9 mouse cellular contexts compared by ENCODE assay signal in genomic region chr5:134617071-134617470, GRCm38 (mm10). TPM values are rescaled to one million over a fixed set of nuclear protein-coding genes. Genes with fewer than 3 reads are reported as not detected.
DNase-seq lines count a peak whose midpoint lies in the region; ATAC-seq and TF ChIP-seq lines count a peak whose summit lies in the region.
"Had no signal": no experiment of that assay in that cellular context is flagged by ENCODE, and none has a peak within 500 bp of the region (broad histone marks: within the 10 kb centered on the region; RNA-seq: fewer than 3 reads in every experiment).

No protein-coding gene starts in this region.

- H3K4me1 ChIP-seq in hindbrain, embryonic 11.5 days (replicated peaks; ENCODE audit: control insufficient read depth, insufficient read depth, low read length) = no peaks in the 10 kb centered on the region
- H3K4me1 ChIP-seq in hindbrain, embryonic 16.5 days (ENCODE audit: control insufficient read depth, insufficient read depth, low read depth, low read length) = no peaks in the 10 kb centered on the region
- peaks cover 4% of the 10 kb centered on the region for H3K4me1 ChIP-seq in cortical plate, adult 2 months (ENCODE audit: control insufficient read depth, insufficient read depth, low read length)
- no peaks in the 10 kb centered on the region for H3K4me1 ChIP-seq in stomach, postnatal 0 days (replicated peaks; ENCODE audit: control insufficient read depth, insufficient read depth)
- H3K4me1 ChIP-seq: limb, embryonic 12.5 days had no signal

- intact Hi-C loops in heart, postnatal 14 days (cut with DNase I) = loop anchor here (2.0 to 5.0 kb wide), 2 partner anchors 85 to 122 kb away; no protein-coding TSS in a partner anchor
- intact Hi-C loops in left cerebral cortex, postnatal 25 days (cut with DNase I) = no loop called here

- no peaks in the 10 kb centered on the region for H3K27me3 ChIP-seq in hindbrain, embryonic 11.5 days (ENCODE audit: control insufficient read depth, insufficient read depth, low read length)
- no peaks in the 10 kb centered on the region for H3K27me3 ChIP-seq in hindbrain, embryonic 16.5 days (replicated peaks; ENCODE audit: control insufficient read depth, insufficient read depth, low read length)
- H3K27me3 ChIP-seq in stomach, postnatal 0 days (ENCODE audit: control insufficient read depth, insufficient read depth, low read length) = no peaks in the 10 kb centered on the region
- H3K27me3 ChIP-seq: limb, embryonic 12.5 days had no signal

- no peak for TF ChIP-seq EP300 in stomach, postnatal 0 days (optimal IDR thresholded peaks at IDR 0.05)

- no peak for ATAC-seq in hindbrain, embryonic 11.5 days (ENCODE audit: low FRiP score)
- no peak for ATAC-seq in hindbrain, embryonic 16.5 days
- peak; percentile 62 for ATAC-seq in monocyte, adult 5-6 weeks (replicated peaks; ENCODE audit: insufficient number of reproducible peaks, low FRiP score, low TSS enrichment, poor library complexity, severe bottlenecking)
- peak; percentile 41 for ATAC-seq in stomach, postnatal 0 days (ENCODE audit: low FRiP score, low TSS enrichment)

- no peak overlapping the region for H3K4me2 ChIP-seq in hindbrain, embryonic 11.5 days (replicated peaks; ENCODE audit: low read depth, low read length)
- no peak overlapping the region for H3K4me2 ChIP-seq in hindbrain, embryonic 16.5 days (ENCODE audit: low read length)
- no peak overlapping the region for H3K4me2 ChIP-seq in stomach, postnatal 0 days (replicated peaks; ENCODE audit: low read depth)
- H3K4me2 ChIP-seq: limb, embryonic 12.5 days had no signal

- H3K9ac ChIP-seq in hindbrain, embryonic 11.5 days (ENCODE audit: low read depth, low read length) = no peak overlapping the region
- H3K9ac ChIP-seq in hindbrain, embryonic 16.5 days (ENCODE audit: low read depth, low read length) = no peak overlapping the region
- H3K9ac ChIP-seq in stomach, postnatal 0 days (ENCODE audit: low read length) = no peak overlapping the region
- H3K9ac ChIP-seq: limb, embryonic 12.5 days had no signal

- H3K4me3 ChIP-seq in hindbrain, embryonic 11.5 days (ENCODE audit: low read depth, low read length) = no peak overlapping the region
- no peak overlapping the region for H3K4me3 ChIP-seq in hindbrain, embryonic 16.5 days (ENCODE audit: low read length)
- H3K4me3 ChIP-seq in cortical plate, adult 2 months (ENCODE audit: insufficient read depth, low read length) = no peak overlapping the region
- H3K4me3 ChIP-seq in stomach, postnatal 0 days (ENCODE audit: low read depth, low read length) = no peak overlapping the region
- H3K4me3 ChIP-seq: limb, embryonic 12.5 days had no signal

- peak; percentile 58 for DNase-seq in hindbrain, embryonic 11.5 days (ENCODE audit: low spot score)
- peak; percentile 69 to 79 for DNase-seq in adrenal gland, adult 18-20 months (ENCODE audit: low spot score in 2 of 2)
- DNase-seq in heart, postnatal 14 days = peak; percentile 77 to 84
- peak; percentile 60 to 63 for DNase-seq in left cerebral cortex, postnatal 25 days (ENCODE audit: low spot score in 2 of 2)
- DNase-seq in stomach, postnatal 0 days (ENCODE audit: low spot score) = peak; percentile 77

- H3K9me3 ChIP-seq in hindbrain, embryonic 11.5 days (ENCODE audit: control insufficient read depth, low read length) = no peaks in the 10 kb centered on the region
- no peaks in the 10 kb centered on the region for H3K9me3 ChIP-seq in hindbrain, embryonic 16.5 days (ENCODE audit: control insufficient read depth, low read length)
- H3K9me3 ChIP-seq in stomach, postnatal 0 days (ENCODE audit: control insufficient read depth, low read length) = no peaks in the 10 kb centered on the region
- H3K9me3 ChIP-seq: limb, embryonic 12.5 days had no signal

- peaks cover 31% of the 10 kb centered on the region for H3K36me3 ChIP-seq in hindbrain, embryonic 11.5 days (ENCODE audit: control insufficient read depth, insufficient read depth, low read length)
- H3K36me3 ChIP-seq in hindbrain, embryonic 16.5 days (ENCODE audit: control insufficient read depth, insufficient read depth, low read length) = peaks cover 39% of the 10 kb centered on the region
- peaks cover 26% of the 10 kb centered on the region for H3K36me3 ChIP-seq in stomach, postnatal 0 days (ENCODE audit: control insufficient read depth, insufficient read depth, low read length)

- no peak for TF ChIP-seq POLR2A in cortical plate, adult 2 months (IDR thresholded peaks at IDR 0.05; ENCODE audit: extremely low read depth, insufficient read depth, low read length)

- peak; percentile 93 for TF ChIP-seq CTCF in cortical plate, adult 2 months (IDR thresholded peaks at IDR 0.05; ENCODE audit: extremely low read depth, insufficient read depth, low read length)
- peak; percentile 93 for TF ChIP-seq CTCF in stomach, postnatal 0 days (IDR thresholded peaks at IDR 0.05; ENCODE audit: low read depth)

- H3K27ac ChIP-seq in hindbrain, embryonic 11.5 days (ENCODE audit: low read depth, low read length) = no peak overlapping the region
- H3K27ac ChIP-seq in hindbrain, embryonic 16.5 days (ENCODE audit: low read depth, low read length) = no peak overlapping the region
- no peak overlapping the region for H3K27ac ChIP-seq in cortical plate, adult 2 months (ENCODE audit: insufficient read depth, low read length)
- no peak overlapping the region for H3K27ac ChIP-seq in stomach, postnatal 0 days (replicated peaks)
- H3K27ac ChIP-seq: limb, embryonic 12.5 days had no signal

- WGBS in hindbrain, embryonic 11.5 days = 61% methylated on average over 3 of the region's 3 CpGs
- 73% methylated on average over 3 of the region's 3 CpGs for WGBS in hindbrain, embryonic 16.5 days
- 70% methylated on average over 3 of the region's 3 CpGs for WGBS in stomach, postnatal 0 days

RNA-seq across cellular contexts. Expression of gene Lat2, which starts 2.2 kb away (rescaled TPM):
- 0.77 and 3.1 TPM in 2 replicates for polyA plus RNA-seq in hindbrain, embryonic 11.5 days (2014; fragmentation: Nextera tagmentation; extraction: Ambion mirVana)
- 2.1 and 2.6 TPM in 2 replicates for polyA plus RNA-seq in hindbrain, embryonic 16.5 days (2015; fragmentation: Nextera tagmentation; extraction: Ambion mirVana)
- 1 to 10 TPM; 5.1 to 5.5 TPM for total RNA-seq in adrenal gland, adult 18-20 months (2021)
- 4.9 and 5.4 TPM in 2 replicates for polyA plus RNA-seq in cortical plate, adult 2 months (2012; rRNA removed)
- total RNA-seq in heart, postnatal 14 days (2021) = 1 to 10 TPM; 3.0 to 3.3 TPM
- total RNA-seq in left cerebral cortex, postnatal 25 days (2021) = 1 to 10 TPM; 1.5 to 4.2 TPM
- total RNA-seq in monocyte, adult 5-6 weeks (2017) = 191 to 217 TPM (median 196 TPM) in 3 replicates
- polyA plus RNA-seq in stomach, postnatal 0 days (2015; fragmentation: Nextera tagmentation; extraction: Ambion mirVana) = 0.99 and 1.1 TPM in 2 replicates

RNA-seq across cellular contexts. Expression of gene Eif4h, which starts 22.2 kb away (rescaled TPM):
- polyA plus RNA-seq in hindbrain, embryonic 11.5 days (2014; fragmentation: Nextera tagmentation; extraction: Ambion mirVana) = 434 and 445 TPM in 2 replicates
- 332 and 340 TPM in 2 replicates for polyA plus RNA-seq in hindbrain, embryonic 16.5 days (2015; fragmentation: Nextera tagmentation; extraction: Ambion mirVana)
- total RNA-seq in adrenal gland, adult 18-20 months (2021) = 100 to 1,000 TPM; 266 to 273 TPM
- polyA plus RNA-seq in cortical plate, adult 2 months (2012; rRNA removed) = 360 and 369 TPM in 2 replicates
- 100 to 1,000 TPM; 165 to 170 TPM for total RNA-seq in heart, postnatal 14 days (2021)
- 100 to 1,000 TPM; 334 to 352 TPM for total RNA-seq in left cerebral cortex, postnatal 25 days (2021)
- total RNA-seq in monocyte, adult 5-6 weeks (2017) = 260 to 269 TPM (median 265 TPM) in 3 replicates
- polyA plus RNA-seq in stomach, postnatal 0 days (2015; fragmentation: Nextera tagmentation; extraction: Ambion mirVana) = 238 and 242 TPM in 2 replicates

RNA-seq across cellular contexts. Expression of gene Rfc2, which starts 35.9 kb away (rescaled TPM):
- polyA plus RNA-seq in hindbrain, embryonic 11.5 days (2014; fragmentation: Nextera tagmentation; extraction: Ambion mirVana) = 291 and 298 TPM in 2 replicates
- 189 and 192 TPM in 2 replicates for polyA plus RNA-seq in hindbrain, embryonic 16.5 days (2015; fragmentation: Nextera tagmentation; extraction: Ambion mirVana)
- total RNA-seq in adrenal gland, adult 18-20 months (2021) = 10 to 100 TPM; 34.8 to 37.4 TPM
- 124 and 128 TPM in 2 replicates for polyA plus RNA-seq in cortical plate, adult 2 months (2012; rRNA removed)
- 10 to 100 TPM; 26.5 to 28.3 TPM for total RNA-seq in heart, postnatal 14 days (2021)
- total RNA-seq in left cerebral cortex, postnatal 25 days (2021) = 10 to 100 TPM; 56.1 to 61.2 TPM
- 50.7 to 69.7 TPM (median 58.7 TPM) in 3 replicates for total RNA-seq in monocyte, adult 5-6 weeks (2017)
- 81.5 and 83.7 TPM in 2 replicates for polyA plus RNA-seq in stomach, postnatal 0 days (2015; fragmentation: Nextera tagmentation; extraction: Ambion mirVana)

RNA-seq across cellular contexts. Expression of gene Syna, which starts 57.1 kb away (rescaled TPM):
- not detected in 2 replicates for polyA plus RNA-seq in hindbrain, embryonic 11.5 days (2014; fragmentation: Nextera tagmentation; extraction: Ambion mirVana)
- polyA plus RNA-seq in hindbrain, embryonic 16.5 days (2015; fragmentation: Nextera tagmentation; extraction: Ambion mirVana) = 0.22 and 0.45 TPM in 2 replicates
- not detected for total RNA-seq in adrenal gland, adult 18-20 months (2021)
- 0.06 and 0.49 TPM in 2 replicates for polyA plus RNA-seq in cortical plate, adult 2 months (2012; rRNA removed)
- not detected for total RNA-seq in heart, postnatal 14 days (2021)
- under 1 TPM; 0.16 to 0.23 TPM for total RNA-seq in left cerebral cortex, postnatal 25 days (2021)
- total RNA-seq in monocyte, adult 5-6 weeks (2017) = not detected in 3 replicates
- polyA plus RNA-seq in stomach, postnatal 0 days (2015; fragmentation: Nextera tagmentation; extraction: Ambion mirVana) = 0.07 TPM in 2 replicates
- polyA plus RNA-seq: limb, embryonic 12.5 days had no signal

Comparison
In these comparisons a context has a peak if more than half of its experiments do, and no peak if none do; other contexts are left out.
1. ATAC-seq: peak in monocyte, adult 5-6 weeks (single experiment) and stomach, postnatal 0 days (single experiment); none in hindbrain, embryonic 11.5 days (single experiment) and hindbrain, embryonic 16.5 days (single experiment).
2. RNA of gene Lat2, which starts 2.2 kb away (total RNA-seq): 191 to 217 TPM in monocyte, adult 5-6 weeks; 5.1 to 5.5 TPM in adrenal gland, adult 18-20 months, 1.5 to 4.2 TPM in left cerebral cortex, postnatal 25 days and 3.0 to 3.3 TPM in heart, postnatal 14 days; every median in the first group is over 10 times any median in the second.
3. Peak in every context shown above with its lines, with median percentiles within 50 percentile points of each other: DNase-seq.